Mouse (Mus musculus) cerebellum, adult 2 months (tissue): ENCODE measurements around the gene Krtap1-3. TPM values are rescaled to one million over a fixed set of nuclear protein-coding genes. Genes with fewer than 3 reads are reported as not detected.

Experiments
- DNase-seq, 2 experiments: peaks; one replicate each; pipeline ENCODE4 v3.0.0; 2021
- H3K27ac ChIP-seq: fragments of 200-500 bp; 2 replicates; pipeline ENCODE4 v1.5.1; 2012; ENCODE audit warnings: low read length, control low read depth, inconsistent platforms; ENCODE audit not compliant: insufficient read depth
- H3K27me3 ChIP-seq: fragments of 200-500 bp; 2 replicates; pipeline ENCODE4 v1.6.1; 2012; ENCODE audit warnings: inconsistent platforms, mild to moderate bottlenecking, low read length, moderate library complexity; ENCODE audit not compliant: control insufficient read depth, insufficient read depth
- H3K4me1 ChIP-seq: fragments of 200-500 bp; 2 replicates; pipeline ENCODE4 v1.6.1; 2011; ENCODE audit warnings: low read length; ENCODE audit not compliant: control insufficient read depth, insufficient read depth
- H3K4me3 ChIP-seq: fragments of 200-500 bp; replicated peaks from 2 replicates; pipeline ENCODE3; 2011; ENCODE audit warnings: mild to moderate bottlenecking, low read depth, low read length, control low read depth; ENCODE audit not compliant: insufficient read depth
- CTCF ChIP-seq: fragments of 200-500 bp; IDR thresholded peaks from 2 replicates; pipeline ENCODE4 v1.5.1; 2011; ENCODE audit warnings: low read depth, mild to moderate bottlenecking, control low read depth, low read length, moderate library complexity, borderline replicate concordance; ENCODE audit not compliant: insufficient read depth
- POLR2A ChIP-seq: fragments of 200-500 bp; IDR thresholded peaks from 2 replicates; pipeline ENCODE4 v1.6.1; 2011; ENCODE audit warnings: low read length, control low read depth, borderline replicate concordance; ENCODE audit not compliant: insufficient read depth
- WGBS: fragments of 180-500 bp; shearing (Covaris S2); methylation state at CpG from one replicate; pipeline ENCODE4 v1.1.7; 2018; 5-methylcytosine and 5-hydroxymethylcytosine counted together
- polyA plus RNA-seq: library from polyadenylated mRNA; depleted of rRNA; stranded (reverse); fragments of >200 nt; gene quantifications from 2 replicates; pipeline ENCODE4 v1.2.3, GENCODE M21; 2012; rRNA removed

Krtap1-3 gene
- polyA plus RNA-seq, 1 experiment, result not detected

DNA sequence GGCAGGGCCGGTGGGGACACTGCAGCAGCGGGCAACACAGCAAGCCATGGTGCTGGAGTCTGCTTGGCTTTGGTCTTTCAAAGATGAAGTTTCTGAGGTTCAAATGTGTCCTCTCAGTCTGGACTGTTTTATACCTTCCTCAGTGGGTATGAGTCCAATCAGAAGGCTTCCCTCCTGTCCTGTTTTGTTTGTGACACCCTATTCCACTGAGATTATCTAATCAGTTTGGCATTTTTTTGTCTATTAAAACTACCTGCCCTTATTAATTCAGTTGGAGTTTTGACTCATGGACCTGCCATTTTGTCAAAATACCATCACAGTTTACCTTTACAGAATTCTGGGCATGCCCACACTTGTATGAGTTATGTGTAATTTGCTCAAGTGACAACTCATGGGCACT is 34.4 kb downstream of the Krtap1-3 start, which contains the start of gene Krtap3-2:
Krtap3-2 (minus strand) TSS at position 101 of the 400 bp plus-strand sequence.
- Histone ChIP-seq H3K27me3 (no peaks in the 10 kb centered on the region), H3K4me1 (no peaks in the 10 kb centered on the region), H3K4me3 (no peak within 1 kb of the TSS), H3K27ac (no peak within 1 kb of the TSS)
- no peak for TF ChIP-seq CTCF
- no peak for TF ChIP-seq POLR2A
- WGBS, result 33% methylated on average over 2 of the region's 2 CpGs
- no peak for DNase-seq

GRCm38 (mm10) chr11:99556195-99556594 is 34.9 kb downstream of the Krtap1-3 start:
- Histone ChIP-seq H3K27ac (no peak overlapping the region), H3K4me3 (no peak overlapping the region), H3K4me1 (no peaks in the 10 kb centered on the region), H3K27me3 (no peaks in the 10 kb centered on the region)
- no peak for DNase-seq
- no peak for TF ChIP-seq POLR2A
- no peak for TF ChIP-seq CTCF
- WGBS, result 88% methylated on average over 2 of the region's 2 CpGs

DNA sequence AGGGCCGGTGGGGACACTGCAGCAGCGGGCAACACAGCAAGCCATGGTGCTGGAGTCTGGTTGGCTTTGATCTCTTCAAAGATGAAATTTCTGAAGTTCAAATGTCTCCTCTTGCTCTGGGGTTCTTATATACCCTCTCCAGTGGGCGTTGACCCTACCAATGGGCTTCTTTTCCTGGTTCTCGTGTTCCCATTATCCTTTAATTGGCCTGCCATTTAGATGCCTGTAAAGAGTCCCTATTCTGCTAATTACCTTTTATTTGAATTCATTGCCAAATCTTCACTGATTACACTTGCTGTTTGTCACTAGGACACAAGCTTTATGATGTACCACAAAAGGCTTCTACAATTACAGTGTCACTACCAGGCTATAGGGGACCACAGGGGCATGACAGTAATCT is 40.4 kb downstream of the Krtap1-3 start, which contains the start of gene Krtap3-3:
Krtap3-3 (minus strand) TSS at position 101 of the 400 bp plus-strand sequence.
- Histone ChIP-seq H3K27ac (no peak within 1 kb of the TSS), H3K4me3 (no peak within 1 kb of the TSS), H3K27me3 (no peaks in the 10 kb centered on the region), H3K4me1 (no peaks in the 10 kb centered on the region)
- DNase-seq, result no peak
- TF ChIP-seq CTCF (no peak), POLR2A (no peak)
- WGBS, result 53% methylated on average over 4 of the region's 4 CpGs

DNA sequence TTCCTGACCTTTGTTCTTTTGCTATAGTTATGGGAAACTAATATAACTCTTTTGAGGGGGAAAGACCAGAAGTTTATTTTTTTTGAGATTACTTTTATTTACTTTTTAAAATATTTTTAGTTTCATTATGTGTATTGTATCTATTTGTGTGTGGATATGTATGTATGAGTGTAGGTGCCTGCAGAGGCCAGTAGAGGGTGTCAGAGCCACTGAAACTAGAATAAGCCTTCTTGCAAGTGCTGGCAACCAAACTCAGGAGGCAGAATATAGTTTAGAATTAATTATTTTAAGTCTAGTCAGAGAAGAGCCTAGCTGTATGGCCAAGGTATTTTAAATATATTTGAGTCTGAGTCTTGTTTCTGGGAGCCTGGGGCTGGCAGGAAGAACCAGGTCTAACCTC is 43.2 kb downstream of the Krtap1-3 start:
- no peak for TF ChIP-seq POLR2A
- no peak for TF ChIP-seq CTCF
- Histone ChIP-seq H3K27ac (no peak overlapping the region), H3K4me1 (no peaks in the 10 kb centered on the region), H3K27me3 (no peaks in the 10 kb centered on the region), H3K4me3 (no peak overlapping the region)
- no peak for DNase-seq

Other genes starting within 250 kb of the Krtap1-3 start
- gene Krt27, start 240.2 kb downstream of the Krtap1-3 start, polyA plus RNA-seq, result not detected in 2 replicates
- gene Krt28, start 216.4 kb downstream of the Krtap1-3 start, polyA plus RNA-seq, result 2.5 and 2.6 TPM in 2 replicates
- gene Krt10, start 202.0 kb downstream of the Krtap1-3 start, polyA plus RNA-seq, result 11.9 and 12.6 TPM in 2 replicates
- 0.11 TPM in 1 of 2 replicates, not detected in the other for gene Krt12, start 169.1 kb downstream of the Krtap1-3 start, polyA plus RNA-seq
- gene Krt20, start 153.2 kb downstream of the Krtap1-3 start, polyA plus RNA-seq, result not detected in 2 replicates
- 0.06 and 0.08 TPM in 2 replicates for gene Krt23, start 98.2 kb downstream of the Krtap1-3 start, polyA plus RNA-seq
- gene Krt39, start 70.0 kb downstream of the Krtap1-3 start, polyA plus RNA-seq, result not detected in 2 replicates
- not detected in 2 replicates for gene Krt40, start 48.2 kb downstream of the Krtap1-3 start, polyA plus RNA-seq
- gene Krtap3-3, start 40.5 kb downstream of the Krtap1-3 start, polyA plus RNA-seq, result not detected in 2 replicates
- not detected in 2 replicates for gene Krtap3-2, start 34.5 kb downstream of the Krtap1-3 start, polyA plus RNA-seq
- gene Gm11939, start 31.9 kb downstream of the Krtap1-3 start, polyA plus RNA-seq, result not detected in 2 replicates
- gene Krtap3-1, start 24.7 kb downstream of the Krtap1-3 start, polyA plus RNA-seq, result not detected in 2 replicates
- gene Krtap1-5, start 10.3 kb downstream of the Krtap1-3 start, polyA plus RNA-seq, result not detected in 2 replicates
- gene Krtap1-4, start 7.7 kb downstream of the Krtap1-3 start, polyA plus RNA-seq, result not detected in 2 replicates
- gene Krtap9-3, start 6.8 kb upstream of the Krtap1-3 start, polyA plus RNA-seq, result not detected in 2 replicates
- gene Gm11938, start 12.0 kb upstream of the Krtap1-3 start, polyA plus RNA-seq, result not detected in 2 replicates
- not detected in 2 replicates for gene Gm11937, start 18.9 kb upstream of the Krtap1-3 start, polyA plus RNA-seq
- not detected in 2 replicates for gene Krtap2-4, start 23.5 kb upstream of the Krtap1-3 start, polyA plus RNA-seq
- gene Gm11562, start 29.1 kb upstream of the Krtap1-3 start, polyA plus RNA-seq, result not detected in 2 replicates
- gene Krtap4-1, start 36.9 kb upstream of the Krtap1-3 start, polyA plus RNA-seq, result not detected in 2 replicates
- gene Krtap4-2, start 43.7 kb upstream of the Krtap1-3 start, polyA plus RNA-seq, result not detected in 2 replicates
- not detected in 2 replicates for gene Krtap4-7, start 52.8 kb upstream of the Krtap1-3 start, polyA plus RNA-seq
- not detected in 2 replicates for gene Gm11555, start 58.9 kb upstream of the Krtap1-3 start, polyA plus RNA-seq
- gene Gm11563, start 67.6 kb upstream of the Krtap1-3 start, polyA plus RNA-seq, result not detected in 2 replicates
- gene Krtap4-6, start 74.6 kb upstream of the Krtap1-3 start, polyA plus RNA-seq, result not detected in 2 replicates
- not detected in 2 replicates for gene Gm14190, start 99.4 kb upstream of the Krtap1-3 start, polyA plus RNA-seq
- gene Gm14180, start 143.0 kb upstream of the Krtap1-3 start, polyA plus RNA-seq, result not detected in 2 replicates
- not detected in 2 replicates for gene Gm11595, start 181.6 kb upstream of the Krtap1-3 start, polyA plus RNA-seq
- gene Krtap4-8, start 189.4 kb upstream of the Krtap1-3 start, polyA plus RNA-seq, result not detected in 2 replicates
- gene Krtap4-9, start 193.9 kb upstream of the Krtap1-3 start, polyA plus RNA-seq, result not detected in 2 replicates
- gene Gm11596, start 202.1 kb upstream of the Krtap1-3 start, polyA plus RNA-seq, result not detected in 2 replicates
- gene Gm11569, start 207.6 kb upstream of the Krtap1-3 start, polyA plus RNA-seq, result not detected in 2 replicates
- gene Gm11554, start 213.1 kb upstream of the Krtap1-3 start, polyA plus RNA-seq, result not detected in 2 replicates
- gene Krtap4-13, start 218.6 kb upstream of the Krtap1-3 start, polyA plus RNA-seq, result not detected in 2 replicates
- not detected in 2 replicates for gene Gm11564, start 224.3 kb upstream of the Krtap1-3 start, polyA plus RNA-seq
- not detected in 2 replicates for gene 2300003K06Rik, start 246.7 kb upstream of the Krtap1-3 start, polyA plus RNA-seq